ENCODE assay signal across 8 mouse cellular contexts in the genomic region with DNA sequence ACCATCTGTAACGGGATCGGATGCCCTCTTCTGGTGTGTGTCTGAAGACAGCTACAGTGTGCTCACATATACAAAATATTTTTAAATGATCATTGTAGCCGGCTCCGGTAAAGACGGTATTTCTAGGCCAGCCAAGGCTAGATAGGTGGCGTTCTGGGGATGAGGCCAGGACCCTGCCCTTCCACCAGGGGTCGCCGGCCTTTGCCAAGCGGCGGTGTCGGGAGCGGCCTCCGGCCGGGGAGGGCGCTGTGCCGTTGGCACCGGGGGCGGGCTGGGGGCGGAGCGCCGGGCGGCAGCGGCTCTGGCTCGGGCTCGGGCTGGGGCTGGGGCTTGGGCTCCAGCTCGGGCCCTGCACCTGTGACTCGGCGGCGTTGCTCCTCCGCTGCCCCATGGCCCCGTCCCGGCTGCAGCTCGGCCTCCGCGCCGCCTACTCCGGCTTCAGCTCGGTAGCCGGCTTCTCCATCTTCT. TPM values are rescaled to one million over a fixed set of nuclear protein-coding genes. Genes with fewer than 3 reads are reported as not detected.
DNase-seq lines count a peak whose midpoint lies in the region; ATAC-seq lines count a peak whose summit lies in the region.

No protein-coding gene starts in this region.

- 0 out of 2 replicates have a peak, but pooled peaks cover 5% of the 10 kb centered on the region for H3K27me3 ChIP-seq in embryonic facial prominence, embryonic 13.5 days
- H3K27me3 ChIP-seq in heart, embryonic 10.5 days (ENCODE audit: insufficient read depth, poor library complexity, severe bottlenecking): no peaks in the 10 kb centered on the region
- H3K27me3 ChIP-seq in kidney, embryonic 15.5 days: peaks cover 6% of the 10 kb centered on the region; the same call in 1 of the 2 replicates

- peaks cover 44% of the 10 kb centered on the region for H3K4me1 ChIP-seq in embryonic facial prominence, embryonic 13.5 days
- H3K4me1 ChIP-seq in heart, embryonic 10.5 days: peaks cover 60% of the 10 kb centered on the region
- peaks cover 81% of the 10 kb centered on the region for H3K4me1 ChIP-seq in kidney, embryonic 15.5 days

- peak overlapping the region; percentile 89 for H3K4me2 ChIP-seq in embryonic facial prominence, embryonic 13.5 days
- peak overlapping the region; percentile 85 for H3K4me2 ChIP-seq in kidney, embryonic 15.5 days

- no peaks in the 10 kb centered on the region for H3K36me3 ChIP-seq in embryonic facial prominence, embryonic 13.5 days
- H3K36me3 ChIP-seq in heart, embryonic 10.5 days: no peaks in the 10 kb centered on the region
- H3K36me3 ChIP-seq in kidney, embryonic 15.5 days: no peaks in the 10 kb centered on the region

- ATAC-seq in embryonic facial prominence, embryonic 13.5 days (ENCODE audit: insufficient number of reproducible peaks, insufficient read depth, low FRiP score, low TSS enrichment, low read depth): peak; percentile 81
- ATAC-seq in kidney, embryonic 15.5 days (replicated peaks; ENCODE audit: low FRiP score): peak; percentile 80

- DNase-seq in 416B (ENCODE audit: low read depth) (peak; percentile 87), liver (peak; percentile 96)
- DNase-seq in adrenal gland, postnatal 4 days (ENCODE audit: low spot score in 2 of 2): peak; percentile 88 to 89
- peak; percentile 92 for DNase-seq in heart, embryonic 10.5 days (ENCODE audit: low spot score)
- peak; percentile 59 to 82 for DNase-seq in monocyte, adult 2 months (ENCODE audit: low read depth in 1 of 2, low spot score in 2 of 2)
- peak; percentile 89 to 95 for DNase-seq in spleen, postnatal 14 days (ENCODE audit: low spot score in 2 of 2)

- 2% methylated on average over 39 of the region's 39 CpGs for WGBS in embryonic facial prominence, embryonic 13.5 days
- WGBS in heart, embryonic 10.5 days: 3% methylated on average over 39 of the region's 39 CpGs
- WGBS in kidney, embryonic 15.5 days: 3% methylated on average over 39 of the region's 39 CpGs

- H3K9me3 ChIP-seq in embryonic facial prominence, embryonic 13.5 days: no peaks in the 10 kb centered on the region
- no peaks in the 10 kb centered on the region for H3K9me3 ChIP-seq in heart, embryonic 10.5 days
- no peaks in the 10 kb centered on the region for H3K9me3 ChIP-seq in kidney, embryonic 15.5 days (replicated peaks)

- peak overlapping the region; percentile 22; the same call in 1 of the 2 replicates for H3K27ac ChIP-seq in embryonic facial prominence, embryonic 13.5 days
- H3K27ac ChIP-seq in heart, embryonic 10.5 days: peak overlapping the region; percentile 93
- H3K27ac ChIP-seq in kidney, embryonic 15.5 days: peak overlapping the region; percentile 72

- H3K4me3 ChIP-seq in embryonic facial prominence, embryonic 13.5 days: peak overlapping the region; percentile 73
- peak overlapping the region; percentile 95 for H3K4me3 ChIP-seq in heart, embryonic 10.5 days
- H3K4me3 ChIP-seq in kidney, embryonic 15.5 days (replicated peaks): peak overlapping the region; percentile 76

- H3K9ac ChIP-seq in embryonic facial prominence, embryonic 13.5 days: peak overlapping the region; percentile 84
- H3K9ac ChIP-seq in kidney, embryonic 15.5 days: peak overlapping the region; percentile 86

RNA-seq across cellular contexts. Expression of a gene that starts 5.8 kb away (rescaled TPM):
- total RNA-seq in adrenal gland, postnatal 4 days (2021): 10 to 100 TPM; 83.0 to 91.7 TPM
- polyA plus RNA-seq in embryonic facial prominence, embryonic 13.5 days (2015; fragmentation: Nextera tagmentation; extraction: Ambion mirVana): 34.7 and 41.9 TPM in 2 replicates
- polyA plus RNA-seq in heart, embryonic 10.5 days (2016; fragmentation: Nextera tagmentation; extraction: Ambion mirVana): 32.1 and 41.1 TPM in 2 replicates
- polyA plus RNA-seq in kidney, embryonic 15.5 days (2015; fragmentation: Nextera tagmentation; extraction: Ambion mirVana): 57.5 and 58.8 TPM in 2 replicates

RNA-seq across cellular contexts. Expression of a gene that starts 16.4 kb away (rescaled TPM):
- total RNA-seq in adrenal gland, postnatal 4 days (2021): 10 to 100 TPM; 19.2 to 27.9 TPM
- polyA plus RNA-seq in embryonic facial prominence, embryonic 13.5 days (2015; fragmentation: Nextera tagmentation; extraction: Ambion mirVana): 7.1 and 9.3 TPM in 2 replicates
- 10.2 and 13.4 TPM in 2 replicates for polyA plus RNA-seq in heart, embryonic 10.5 days (2016; fragmentation: Nextera tagmentation; extraction: Ambion mirVana)
- 23.0 and 29.7 TPM in 2 replicates for polyA plus RNA-seq in kidney, embryonic 15.5 days (2015; fragmentation: Nextera tagmentation; extraction: Ambion mirVana)

RNA-seq across cellular contexts. Expression of a gene that starts 53.0 kb away (rescaled TPM):
- 1 to 10 TPM in 1 of 2 experiments, under 1 TPM in 1; 0.95 to 1.1 TPM for total RNA-seq in adrenal gland, postnatal 4 days (2021)
- polyA plus RNA-seq in embryonic facial prominence, embryonic 13.5 days (2015; fragmentation: Nextera tagmentation; extraction: Ambion mirVana): 1.7 and 2.8 TPM in 2 replicates
- 0.11 and 0.18 TPM in 2 replicates for polyA plus RNA-seq in heart, embryonic 10.5 days (2016; fragmentation: Nextera tagmentation; extraction: Ambion mirVana)
- 0.36 and 0.85 TPM in 2 replicates for polyA plus RNA-seq in kidney, embryonic 15.5 days (2015; fragmentation: Nextera tagmentation; extraction: Ambion mirVana)

Comparison
In these comparisons a context has a peak if more than half of its experiments do, and no peak if none do; other contexts are left out.
1. Peak in every context shown above with its lines: DNase-seq, ATAC-seq, H3K4me3 ChIP-seq and H3K27ac ChIP-seq.
2. H3K27ac ChIP-seq: peak in every context shown above with its lines; median percentile 93 in heart, embryonic 10.5 days; 72 in kidney, embryonic 15.5 days; 22 in embryonic facial prominence, embryonic 13.5 days.